Mouse (Mus musculus) spleen, adult 2 months (tissue): Measurements from ENCODE around the gene Mical2.

ENCODE experiments used
- CTCF ChIP-seq: fragments of 200-500 bp; IDR thresholded peaks from 2 replicates; pipeline ENCODE4 v1.5.1; 2011; ENCODE audit warnings: mild to moderate bottlenecking, inconsistent platforms; ENCODE audit not compliant: insufficient read depth, insufficient read length, insufficient replicate concordance; ENCODE audit errors: extremely low read depth
- POLR2A ChIP-seq: fragments of 200-500 bp; IDR thresholded peaks from 2 replicates; pipeline ENCODE4 v1.6.1; 2011; ENCODE audit warnings: low read depth, low read length, inconsistent platforms

- TF ChIP-seq POLR2A, result no peak
- TF ChIP-seq CTCF, result no peak
Observed at GRCm38 (mm10) chr7:112444985-112445367, 219.3 kb downstream of the Mical2 start.
